Mouse (Mus musculus): Measurements from ENCODE around the gene Atg7. TPM values are rescaled to one million over a fixed set of nuclear protein-coding genes. Genes with fewer than 3 reads are reported as not detected.

Atg7 gene
- polyA plus RNA-seq, 1 experiment, result 16.0 TPM

DNA sequence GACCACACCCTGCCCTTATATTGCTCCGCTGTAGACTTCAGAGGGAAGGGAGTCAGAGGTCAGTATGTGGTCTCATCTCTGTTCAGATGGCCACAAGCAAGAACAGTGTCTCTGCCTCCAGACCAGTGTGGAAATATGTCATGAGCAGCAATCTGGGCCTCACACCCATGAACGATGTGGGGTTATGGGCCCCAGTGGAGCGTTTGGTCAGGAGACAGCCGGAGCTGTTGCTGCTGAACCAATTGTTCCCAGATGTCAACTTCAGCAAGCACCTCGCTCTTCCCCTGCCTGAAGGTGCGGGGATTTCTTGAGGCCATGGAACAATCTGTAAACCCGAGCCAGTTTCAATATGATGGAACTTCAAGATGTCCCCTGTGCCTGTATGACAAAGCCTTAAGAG, 148.0 kb downstream of the Atg7 start:
- H3K27ac ChIP-seq (ENCODE audit: insufficient read depth, low read depth, low read length), result no peak overlapping the region
- H3K36me3 ChIP-seq (ENCODE audit: control insufficient read depth, insufficient read depth, low read length), result no peaks in the 10 kb centered on the region
- H3K4me1 ChIP-seq (ENCODE audit: control insufficient read depth, insufficient read depth, insufficient read length, low read length), result no peaks in the 10 kb centered on the region
- no peak overlapping the region for H3K4me3 ChIP-seq (ENCODE audit: low read depth, low read length)
- 87% methylated on average over 7 of the region's 7 CpGs for WGBS
- H3K27me3 ChIP-seq (ENCODE audit: control insufficient read depth, insufficient read depth, low read length), result no peaks in the 10 kb centered on the region
- TF ChIP-seq CTCF (IDR thresholded peaks at IDR 0.05; ENCODE audit: extremely low read depth, insufficient read length, insufficient replicate concordance, low read depth, low read length) (no peak), POLR2A (IDR thresholded peaks at IDR 0.05; ENCODE audit: low read depth, low read length) (no peak)

DNA sequence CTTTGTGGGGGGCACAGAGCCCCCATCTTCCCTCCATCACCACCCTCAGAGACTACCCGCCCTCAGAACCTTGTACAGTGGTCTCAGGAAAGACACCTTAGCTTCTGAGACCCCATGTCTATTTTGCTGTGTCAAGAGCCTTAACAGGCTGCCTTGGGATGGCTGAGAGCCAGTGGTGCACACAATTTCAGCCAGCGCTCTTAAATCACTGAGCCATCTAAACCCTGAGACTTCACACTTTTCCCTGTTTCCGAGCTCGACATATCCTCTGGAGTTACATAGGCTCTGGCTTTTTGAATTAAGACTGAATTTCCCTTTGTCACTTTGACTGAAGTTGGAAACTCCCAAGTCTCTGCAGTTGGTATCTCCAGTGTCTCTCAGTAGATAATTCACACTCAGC, 148.9 kb downstream of the Atg7 start:
- TF ChIP-seq CTCF (IDR thresholded peaks at IDR 0.05; ENCODE audit: extremely low read depth, insufficient read length, insufficient replicate concordance, low read depth, low read length) (no peak), POLR2A (IDR thresholded peaks at IDR 0.05; ENCODE audit: low read depth, low read length) (no peak)
- Histone ChIP-seq H3K27ac (ENCODE audit: insufficient read depth, low read depth, low read length) (no peak overlapping the region), H3K4me1 (ENCODE audit: control insufficient read depth, insufficient read depth, insufficient read length, low read length) (no peaks in the 10 kb centered on the region), H3K4me3 (ENCODE audit: low read depth, low read length) (no peak overlapping the region), H3K36me3 (ENCODE audit: control insufficient read depth, insufficient read depth, low read length) (no peaks in the 10 kb centered on the region), H3K27me3 (ENCODE audit: control insufficient read depth, insufficient read depth, low read length) (no peaks in the 10 kb centered on the region)
- 92% methylated on average over 4 of the region's 4 CpGs for whole genome bisulfite sequencing

DNA sequence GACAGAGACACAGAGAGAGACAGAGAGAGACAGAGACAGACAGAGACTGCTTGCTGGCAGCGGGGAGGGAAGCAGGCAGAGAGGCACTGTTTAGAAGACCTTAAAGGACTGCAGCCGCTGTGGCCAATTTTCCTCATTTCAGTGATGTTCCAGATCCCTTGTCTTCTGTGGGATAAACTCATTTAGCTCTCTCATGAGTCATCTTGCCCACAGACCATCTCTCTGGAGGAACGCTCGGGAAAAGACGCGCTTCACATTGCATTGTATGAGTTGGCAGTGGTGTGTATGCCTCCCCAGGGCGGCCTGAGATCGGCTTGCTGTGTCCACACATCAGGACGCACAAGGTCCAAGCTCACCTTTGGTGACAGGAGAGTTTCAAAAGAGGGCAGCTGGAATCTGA, 151.8 kb downstream of the Atg7 start:
- no peak for TF ChIP-seq POLR2A (IDR thresholded peaks at IDR 0.05; ENCODE audit: low read depth, low read length)
- no peak for TF ChIP-seq CTCF (IDR thresholded peaks at IDR 0.05; ENCODE audit: extremely low read depth, insufficient read length, insufficient replicate concordance, low read depth, low read length)
- Histone ChIP-seq H3K36me3 (ENCODE audit: control insufficient read depth, insufficient read depth, low read length) (no peaks in the 10 kb centered on the region), H3K27me3 (ENCODE audit: control insufficient read depth, insufficient read depth, low read length) (no peaks in the 10 kb centered on the region), H3K27ac (ENCODE audit: insufficient read depth, low read depth, low read length) (no peak overlapping the region), H3K4me3 (ENCODE audit: low read depth, low read length) (no peak overlapping the region), H3K4me1 (ENCODE audit: control insufficient read depth, insufficient read depth, insufficient read length, low read length) (peaks cover 3% of the 10 kb centered on the region; the same call in 1 of the 2 replicates)
- 93% methylated on average over 9 of the region's 9 CpGs for WGBS

DNA sequence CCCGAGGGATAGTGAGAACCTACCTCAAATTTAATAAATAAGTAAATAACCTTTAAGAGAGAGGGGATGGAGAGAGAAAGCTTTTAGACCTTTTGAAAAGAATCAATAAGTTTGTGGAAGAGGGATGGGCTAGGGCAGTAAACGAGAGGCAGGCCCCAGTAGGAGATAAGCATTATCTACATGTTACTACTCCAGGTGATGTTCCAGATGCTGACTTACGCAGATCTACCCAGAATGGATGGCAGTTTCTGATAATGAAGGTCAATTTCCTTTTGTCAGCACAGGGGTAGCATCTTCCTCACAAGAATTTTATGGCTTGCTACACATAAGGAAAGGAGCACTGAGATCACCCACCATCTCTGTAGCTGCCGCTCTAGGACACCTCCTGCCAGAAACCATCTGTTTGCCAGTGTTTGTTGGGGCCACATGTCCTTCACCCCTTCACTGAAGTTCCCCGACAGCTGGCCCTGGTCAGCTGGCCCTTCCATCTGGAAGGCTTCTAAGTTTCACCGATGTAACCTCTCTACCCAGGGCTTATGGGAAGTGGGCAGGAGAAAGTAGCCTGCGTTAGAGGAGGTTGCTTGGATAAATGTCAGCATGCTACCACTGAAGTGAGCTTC, 152.9 kb downstream of the Atg7 start:
- peaks cover 8% of the 10 kb centered on the region; the same call in 1 of the 2 replicates for H3K4me1 ChIP-seq (ENCODE audit: control insufficient read depth, insufficient read depth, insufficient read length, low read length)
- no peak overlapping the region for H3K4me3 ChIP-seq (ENCODE audit: low read depth, low read length)
- no peaks in the 10 kb centered on the region for H3K36me3 ChIP-seq (ENCODE audit: control insufficient read depth, insufficient read depth, low read length)
- H3K27ac ChIP-seq (ENCODE audit: insufficient read depth, low read depth, low read length), result no peak overlapping the region
- no peaks in the 10 kb centered on the region for H3K27me3 ChIP-seq (ENCODE audit: control insufficient read depth, insufficient read depth, low read length)
- TF ChIP-seq POLR2A (IDR thresholded peaks at IDR 0.05; ENCODE audit: low read depth, low read length) (no peak), CTCF (IDR thresholded peaks at IDR 0.05; ENCODE audit: extremely low read depth, insufficient read length, insufficient replicate concordance, low read depth, low read length) (no peak)
- WGBS, result 61% methylated on average over 7 of the region's 7 CpGs

DNA sequence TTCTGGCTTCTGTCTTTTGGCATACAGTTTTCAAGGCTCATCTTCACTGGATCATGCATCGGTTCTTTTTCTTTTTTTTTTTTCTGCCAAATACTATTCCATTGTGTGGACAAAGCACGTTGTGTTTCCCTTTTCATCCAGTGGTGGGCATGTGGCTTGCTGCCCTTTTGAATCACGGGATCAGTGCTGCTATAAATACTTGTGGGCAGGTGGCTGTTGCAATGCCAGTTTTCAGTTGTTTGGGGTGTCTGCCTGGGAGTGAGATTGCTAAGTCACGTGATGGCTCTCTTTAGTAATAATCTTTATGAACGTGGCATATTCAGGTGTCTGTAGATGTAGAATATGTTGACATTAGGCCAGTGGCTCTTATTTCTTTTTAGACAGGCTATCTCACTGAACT, 155.0 kb downstream of the Atg7 start:
- Histone ChIP-seq H3K27me3 (ENCODE audit: control insufficient read depth, insufficient read depth, low read length) (no peaks in the 10 kb centered on the region), H3K4me3 (ENCODE audit: low read depth, low read length) (no peak overlapping the region), H3K36me3 (ENCODE audit: control insufficient read depth, insufficient read depth, low read length) (no peaks in the 10 kb centered on the region), H3K4me1 (ENCODE audit: control insufficient read depth, insufficient read depth, insufficient read length, low read length) (peaks cover 16% of the 10 kb centered on the region; the same call in 1 of the 2 replicates), H3K27ac (ENCODE audit: insufficient read depth, low read depth, low read length) (no peak overlapping the region)
- 27% methylated on average over 5 of the region's 5 CpGs for WGBS
- TF ChIP-seq CTCF (IDR thresholded peaks at IDR 0.05; ENCODE audit: extremely low read depth, insufficient read length, insufficient replicate concordance, low read depth, low read length), result no peak
- TF ChIP-seq POLR2A (IDR thresholded peaks at IDR 0.05; ENCODE audit: low read depth, low read length), result no peak

DNA sequence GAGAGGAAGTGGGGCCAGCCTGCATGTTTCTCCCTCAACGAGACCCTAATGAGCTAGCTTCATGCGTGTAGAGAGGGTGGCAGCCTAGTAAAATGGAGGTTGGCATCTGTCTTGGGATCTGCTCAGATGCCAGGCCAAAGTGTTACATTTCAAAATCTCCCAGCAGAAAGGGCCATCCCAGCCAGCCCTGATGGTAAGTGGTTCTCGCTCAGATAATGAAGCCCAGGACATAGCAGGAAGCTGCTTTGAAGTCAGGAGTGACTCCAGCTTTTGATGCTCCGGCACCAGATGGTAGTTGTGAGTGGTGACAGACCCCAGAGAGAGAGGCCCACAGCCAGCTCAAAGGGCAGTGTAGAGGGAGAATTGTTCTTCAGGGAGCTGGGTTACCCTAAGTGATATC, 155.8 kb downstream of the Atg7 start:
- H3K27me3 ChIP-seq (ENCODE audit: control insufficient read depth, insufficient read depth, low read length), result no peaks in the 10 kb centered on the region
- TF ChIP-seq CTCF (IDR thresholded peaks at IDR 0.05; ENCODE audit: extremely low read depth, insufficient read length, insufficient replicate concordance, low read depth, low read length) (no peak), POLR2A (IDR thresholded peaks at IDR 0.05; ENCODE audit: low read depth, low read length) (no peak)
- 58% methylated on average over 4 of the region's 4 CpGs for WGBS

DNA sequence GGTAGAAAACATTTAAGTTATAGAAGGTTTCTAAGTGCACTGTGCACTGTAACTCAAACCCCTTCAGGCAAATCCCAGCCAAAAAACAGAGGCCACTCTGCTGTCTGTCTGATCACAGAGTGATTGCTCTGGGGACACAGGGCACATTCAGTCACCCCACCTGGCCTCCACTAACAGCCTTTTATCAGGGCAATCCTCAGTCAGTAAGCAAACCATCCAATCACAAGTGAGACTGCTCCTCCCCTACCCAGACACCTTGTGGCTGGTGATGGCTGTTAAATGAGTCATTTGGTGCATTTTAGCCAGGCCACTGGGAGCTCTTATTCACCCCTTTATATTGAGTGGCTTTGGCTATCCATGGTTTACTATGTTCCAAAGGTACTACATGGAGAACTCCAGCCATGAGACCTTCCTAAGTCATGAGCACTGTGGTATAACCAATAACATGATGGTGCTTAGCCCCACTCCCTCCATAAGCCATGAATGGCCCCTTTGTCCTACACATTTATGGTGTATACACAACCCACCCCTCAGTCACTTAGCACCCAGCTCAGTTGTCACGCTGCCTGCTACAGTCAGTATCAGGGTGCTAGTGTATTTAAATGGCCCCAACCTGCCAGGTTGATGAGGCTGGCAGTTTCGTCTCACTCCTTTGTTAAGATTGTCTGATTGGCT, 157.5 kb downstream of the Atg7 start:
- H3K36me3 ChIP-seq (ENCODE audit: control insufficient read depth, insufficient read depth, low read length), result no peaks in the 10 kb centered on the region
- no peaks in the 10 kb centered on the region for H3K27me3 ChIP-seq (ENCODE audit: control insufficient read depth, insufficient read depth, low read length)
- 31% methylated on average over 2 of the region's 2 CpGs for WGBS
- TF ChIP-seq POLR2A (IDR thresholded peaks at IDR 0.05; ENCODE audit: low read depth, low read length) (no peak), CTCF (IDR thresholded peaks at IDR 0.05; ENCODE audit: extremely low read depth, insufficient read length, insufficient replicate concordance, low read depth, low read length) (no peak)
- H3K27ac ChIP-seq (ENCODE audit: insufficient read depth, low read depth, low read length), result peak overlapping the region; percentile 13
- H3K4me1 ChIP-seq (ENCODE audit: control insufficient read depth, insufficient read depth, insufficient read length, low read length), result peaks cover 16% of the 10 kb centered on the region; the same call in 1 of the 2 replicates
- no peak overlapping the region for H3K4me3 ChIP-seq (ENCODE audit: low read depth, low read length)

More for the DNA sequence above, 155.8 kb downstream of the Atg7 start:
- Histone ChIP-seq H3K27ac (ENCODE audit: insufficient read depth, low read depth, low read length) (no peak overlapping the region), H3K4me3 (ENCODE audit: low read depth, low read length) (no peak overlapping the region), H3K36me3 (ENCODE audit: control insufficient read depth, insufficient read depth, low read length) (no peaks in the 10 kb centered on the region), H3K4me1 (ENCODE audit: control insufficient read depth, insufficient read depth, insufficient read length, low read length) (peaks cover 16% of the 10 kb centered on the region; the same call in 1 of the 2 replicates)

Data from small intestine, adult 2 months (tissue).